Mouse (Mus musculus): ENCODE measurements around the gene P2ry2. TPM values are rescaled to one million over a fixed set of nuclear protein-coding genes. Genes with fewer than 3 reads are reported as not detected.
A peak's percentile ranks its signal among the peaks of the same experiment; 100 is the strongest.

The P2ry2 gene
- polyA plus RNA-seq (2014; fragmentation: Nextera tagmentation; extraction: Ambion mirVana), result 1.1 TPM in 1 of 2 replicates, not detected in the other

DNA sequence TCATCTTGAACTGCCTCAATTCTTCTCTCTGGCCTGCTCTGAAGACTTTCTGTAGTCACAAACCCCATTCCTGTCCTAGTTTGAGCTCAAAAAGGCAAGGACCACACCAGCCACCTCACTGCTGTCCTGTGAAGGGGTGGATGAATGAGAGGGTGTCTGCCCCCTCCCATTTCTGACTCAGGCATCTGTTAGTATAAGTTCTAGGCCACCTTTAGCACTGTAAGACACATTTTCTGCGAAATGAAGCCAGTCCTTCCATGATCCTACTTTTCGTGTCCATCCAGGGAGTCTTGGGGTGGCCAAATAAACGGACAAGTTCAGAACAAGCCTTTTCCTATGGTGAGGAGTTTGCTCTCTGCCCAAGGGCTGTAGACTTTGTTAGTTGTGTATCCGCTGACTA is at the start of gene P2ry2:
TSS of gene P2ry2 (minus strand) at position 326 of the 400 bp plus-strand sequence.
- H3K27ac ChIP-seq (ENCODE audit: low read depth, low read length), result no peak within 1 kb of the TSS
- H3K4me1 ChIP-seq (ENCODE audit: control insufficient read depth, insufficient read depth, low read length), result peaks cover 8% of the 10 kb centered on the region; the same call in 1 of the 2 replicates
- peak within 1 kb of the TSS; percentile 42 for H3K4me3 ChIP-seq (ENCODE audit: low read depth, low read length)
- H3K9ac ChIP-seq (replicated peaks; ENCODE audit: low read depth, low read length), result peak within 1 kb of the TSS; percentile 22
- 66% methylated on average over 4 of the region's 4 CpGs for WGBS
- H3K9me3 ChIP-seq (ENCODE audit: control insufficient read depth, low read length), result no peaks in the 10 kb centered on the region
- H3K4me2 ChIP-seq (ENCODE audit: low read depth, low read length), result peak within 1 kb of the TSS; percentile 95
- no peaks in the 10 kb centered on the region for H3K36me3 ChIP-seq (ENCODE audit: control insufficient read depth, insufficient read depth, low read length)
- H3K27me3 ChIP-seq (ENCODE audit: control insufficient read depth, insufficient read depth, low read length), result peaks cover 31% of the 10 kb centered on the region
- no peak for ATAC-seq (ENCODE audit: low read depth)

DNA sequence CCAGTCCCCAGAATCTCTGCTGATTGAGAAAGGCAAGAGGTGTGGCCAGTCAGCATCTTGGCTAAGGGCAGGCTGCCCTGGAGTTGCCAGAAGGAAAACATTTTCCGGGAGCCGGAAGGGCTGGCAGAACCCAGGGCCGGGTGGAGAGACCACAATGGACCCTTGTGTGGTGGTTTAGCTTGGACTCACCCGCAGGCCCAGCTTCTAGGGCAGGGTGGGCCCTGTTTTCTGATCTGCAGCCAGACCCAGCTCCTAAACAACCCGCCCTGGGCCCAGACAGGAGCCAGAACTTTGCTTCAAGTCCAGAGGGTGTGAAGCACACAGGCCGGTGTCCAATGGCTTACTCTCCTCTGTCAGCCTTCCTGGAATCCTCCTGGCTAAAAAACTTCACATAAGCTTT is 49.6 kb upstream of the P2ry2 start:
- ATAC-seq (ENCODE audit: low read depth), result no peak
- Histone ChIP-seq H3K27me3 (ENCODE audit: control insufficient read depth, insufficient read depth, low read length) (no peaks in the 10 kb centered on the region), H3K4me2 (ENCODE audit: low read depth, low read length) (no peak overlapping the region), H3K4me1 (ENCODE audit: control insufficient read depth, insufficient read depth, low read length) (no peaks in the 10 kb centered on the region), H3K36me3 (ENCODE audit: control insufficient read depth, insufficient read depth, low read length) (no peaks in the 10 kb centered on the region), H3K27ac (ENCODE audit: low read depth, low read length) (no peak overlapping the region), H3K9ac (replicated peaks; ENCODE audit: low read depth, low read length) (no peak overlapping the region), H3K9me3 (ENCODE audit: control insufficient read depth, low read length) (no peaks in the 10 kb centered on the region), H3K4me3 (ENCODE audit: low read depth, low read length) (no peak overlapping the region)
- 82% methylated on average over 6 of the region's 6 CpGs for WGBS

DNA sequence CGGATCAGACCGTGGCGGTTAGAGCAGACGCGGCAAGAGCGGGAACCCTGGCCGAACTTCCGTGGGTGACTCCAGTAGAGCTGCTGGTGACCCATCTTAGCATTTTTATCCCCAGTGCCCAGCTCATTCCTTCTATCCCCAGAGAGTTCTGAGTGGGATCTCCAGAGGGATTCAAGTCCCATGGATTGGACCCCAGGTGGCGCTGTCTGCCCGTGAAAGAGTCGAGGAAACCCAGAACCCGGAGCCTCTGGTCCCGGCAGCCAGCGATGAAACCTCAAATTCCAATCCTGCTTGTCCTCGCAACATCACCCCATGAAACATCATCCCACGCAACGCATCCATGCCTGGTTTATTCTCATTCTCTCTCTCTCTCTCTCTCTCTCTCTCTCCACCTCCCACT is 48.7 kb upstream of the P2ry2 start:
- H3K9ac ChIP-seq (replicated peaks; ENCODE audit: low read depth, low read length), result no peak overlapping the region
- peak; percentile 66; the same call in 1 of the 2 replicates for ATAC-seq (ENCODE audit: low read depth)
- no peaks in the 10 kb centered on the region for H3K4me1 ChIP-seq (ENCODE audit: control insufficient read depth, insufficient read depth, low read length)
- no peak overlapping the region for H3K27ac ChIP-seq (ENCODE audit: low read depth, low read length)
- no peak overlapping the region for H3K4me2 ChIP-seq (ENCODE audit: low read depth, low read length)
- no peaks in the 10 kb centered on the region for H3K36me3 ChIP-seq (ENCODE audit: control insufficient read depth, insufficient read depth, low read length)
- no peak overlapping the region for H3K4me3 ChIP-seq (ENCODE audit: low read depth, low read length)
- WGBS, result 11% methylated on average over 17 of the region's 17 CpGs
- H3K27me3 ChIP-seq (ENCODE audit: control insufficient read depth, insufficient read depth, low read length), result no peaks in the 10 kb centered on the region
- no peaks in the 10 kb centered on the region for H3K9me3 ChIP-seq (ENCODE audit: control insufficient read depth, low read length)

DNA sequence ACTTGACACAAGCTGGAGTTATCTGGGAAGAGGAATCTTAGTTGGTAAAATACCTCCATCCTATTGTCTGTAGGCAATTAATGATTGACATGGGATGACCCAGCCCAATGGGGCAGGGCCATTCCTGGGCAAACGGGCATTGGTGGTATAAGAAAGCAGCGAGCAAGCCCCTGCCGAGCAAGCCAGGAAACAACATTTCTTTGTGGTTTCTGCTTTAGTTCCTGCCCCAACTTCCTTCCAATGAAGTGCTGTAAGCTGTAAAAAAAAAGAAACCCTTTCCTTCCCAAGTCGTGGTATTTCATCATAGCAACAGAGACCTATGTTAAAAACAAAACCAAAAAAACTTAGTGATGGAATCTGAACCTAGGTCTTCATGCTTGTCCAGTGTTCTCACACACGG is 47.8 kb upstream of the P2ry2 start:
- no peak overlapping the region for H3K27ac ChIP-seq (ENCODE audit: low read depth, low read length)
- no peak overlapping the region for H3K4me2 ChIP-seq (ENCODE audit: low read depth, low read length)
- H3K36me3 ChIP-seq (ENCODE audit: control insufficient read depth, insufficient read depth, low read length), result no peaks in the 10 kb centered on the region
- no peak overlapping the region for H3K9ac ChIP-seq (replicated peaks; ENCODE audit: low read depth, low read length)
- ATAC-seq (ENCODE audit: low read depth), result no peak
- WGBS, result 75% methylated on average over 5 of the region's 5 CpGs
- H3K4me3 ChIP-seq (ENCODE audit: low read depth, low read length), result no peak overlapping the region
- no peaks in the 10 kb centered on the region for H3K4me1 ChIP-seq (ENCODE audit: control insufficient read depth, insufficient read depth, low read length)
- no peaks in the 10 kb centered on the region for H3K9me3 ChIP-seq (ENCODE audit: control insufficient read depth, low read length)
- H3K27me3 ChIP-seq (ENCODE audit: control insufficient read depth, insufficient read depth, low read length), result no peaks in the 10 kb centered on the region

DNA sequence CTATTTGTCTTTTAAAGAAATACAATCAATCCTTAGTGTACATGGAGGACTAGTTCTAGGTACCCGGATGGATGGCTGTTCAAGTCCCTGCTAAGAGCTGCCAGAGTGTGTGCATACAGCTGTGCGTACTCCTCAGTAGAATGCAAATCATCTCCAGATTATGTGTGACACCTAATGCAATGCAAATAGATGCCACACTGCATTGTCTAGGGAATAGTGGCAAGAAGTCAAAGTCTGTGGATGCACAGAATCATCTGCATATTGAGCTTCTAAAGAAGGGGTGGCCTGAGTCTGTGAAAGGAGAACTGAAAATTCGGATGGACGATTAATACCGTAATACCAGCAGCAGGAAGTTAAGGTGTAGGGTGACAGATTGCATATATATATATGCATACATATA is 46.5 kb upstream of the P2ry2 start:
- H3K9me3 ChIP-seq (ENCODE audit: control insufficient read depth, low read length), result no peaks in the 10 kb centered on the region
- no peak for ATAC-seq (ENCODE audit: low read depth)
- H3K4me3 ChIP-seq (ENCODE audit: low read depth, low read length), result no peak overlapping the region
- H3K36me3 ChIP-seq (ENCODE audit: control insufficient read depth, insufficient read depth, low read length), result no peaks in the 10 kb centered on the region
- no peak overlapping the region for H3K27ac ChIP-seq (ENCODE audit: low read depth, low read length)
- H3K4me2 ChIP-seq (ENCODE audit: low read depth, low read length), result no peak overlapping the region
- no peaks in the 10 kb centered on the region for H3K27me3 ChIP-seq (ENCODE audit: control insufficient read depth, insufficient read depth, low read length)
- 73% methylated on average over 5 of the region's 5 CpGs for WGBS
- no peak overlapping the region for H3K9ac ChIP-seq (replicated peaks; ENCODE audit: low read depth, low read length)
- no peaks in the 10 kb centered on the region for H3K4me1 ChIP-seq (ENCODE audit: control insufficient read depth, insufficient read depth, low read length)

DNA sequence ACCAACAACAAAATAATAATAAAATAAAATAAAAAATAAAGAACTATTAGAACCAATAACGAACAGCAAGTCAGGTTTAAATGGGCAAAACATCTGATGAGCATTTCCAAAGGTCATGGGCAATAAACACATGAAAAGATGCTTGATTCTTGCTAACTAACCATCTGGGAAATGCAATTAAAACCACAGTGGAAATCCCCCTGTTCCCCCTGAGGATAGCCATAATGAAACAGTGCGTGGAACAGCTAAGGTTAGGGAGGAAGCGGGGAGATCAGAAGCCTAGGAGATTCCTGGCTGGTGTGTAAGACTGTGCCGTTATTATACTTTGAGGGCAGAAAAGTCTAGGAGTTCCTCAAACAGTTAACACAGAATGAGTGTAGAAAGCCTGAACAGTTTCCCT is 44.6 kb upstream of the P2ry2 start:
- Histone ChIP-seq H3K36me3 (ENCODE audit: control insufficient read depth, insufficient read depth, low read length) (no peaks in the 10 kb centered on the region), H3K9me3 (ENCODE audit: control insufficient read depth, low read length) (no peaks in the 10 kb centered on the region), H3K27me3 (ENCODE audit: control insufficient read depth, insufficient read depth, low read length) (no peaks in the 10 kb centered on the region), H3K27ac (ENCODE audit: low read depth, low read length) (no peak overlapping the region), H3K9ac (replicated peaks; ENCODE audit: low read depth, low read length) (no peak overlapping the region), H3K4me3 (ENCODE audit: low read depth, low read length) (no peak overlapping the region), H3K4me1 (ENCODE audit: control insufficient read depth, insufficient read depth, low read length) (no peaks in the 10 kb centered on the region), H3K4me2 (ENCODE audit: low read depth, low read length) (no peak overlapping the region)
- 37% methylated on average over 4 of the region's 4 CpGs for WGBS
- ATAC-seq (ENCODE audit: low read depth), result no peak

DNA sequence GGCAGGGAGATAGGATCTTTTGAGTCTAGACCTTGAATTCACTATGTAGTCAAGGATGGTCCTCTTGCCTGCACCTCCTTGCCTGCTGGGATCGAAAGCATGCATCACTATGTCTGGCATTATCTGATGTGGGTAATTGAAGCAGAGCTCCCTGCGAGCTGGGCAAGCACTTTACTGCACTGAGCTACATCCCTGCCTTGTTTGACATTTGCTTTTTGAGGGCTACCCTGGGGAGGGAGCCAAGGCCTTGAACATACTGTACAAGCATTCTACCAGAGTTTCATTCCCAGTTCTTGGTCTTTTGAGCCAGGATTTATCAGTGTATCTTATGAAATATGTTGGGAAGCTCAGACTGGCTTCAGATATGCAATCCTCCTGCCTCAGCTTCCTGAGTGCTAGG is 40.5 kb upstream of the P2ry2 start:
- no peaks in the 10 kb centered on the region for H3K4me1 ChIP-seq (ENCODE audit: control insufficient read depth, insufficient read depth, low read length)
- H3K27ac ChIP-seq (ENCODE audit: low read depth, low read length), result no peak overlapping the region
- no peaks in the 10 kb centered on the region for H3K27me3 ChIP-seq (ENCODE audit: control insufficient read depth, insufficient read depth, low read length)
- no peaks in the 10 kb centered on the region for H3K9me3 ChIP-seq (ENCODE audit: control insufficient read depth, low read length)
- no peak overlapping the region for H3K4me3 ChIP-seq (ENCODE audit: low read depth, low read length)
- H3K4me2 ChIP-seq (ENCODE audit: low read depth, low read length), result no peak overlapping the region
- 67% methylated on average over 2 of the region's 2 CpGs for WGBS
- H3K36me3 ChIP-seq (ENCODE audit: control insufficient read depth, insufficient read depth, low read length), result no peaks in the 10 kb centered on the region
- ATAC-seq (ENCODE audit: low read depth), result no peak
- H3K9ac ChIP-seq (replicated peaks; ENCODE audit: low read depth, low read length), result no peak overlapping the region

DNA sequence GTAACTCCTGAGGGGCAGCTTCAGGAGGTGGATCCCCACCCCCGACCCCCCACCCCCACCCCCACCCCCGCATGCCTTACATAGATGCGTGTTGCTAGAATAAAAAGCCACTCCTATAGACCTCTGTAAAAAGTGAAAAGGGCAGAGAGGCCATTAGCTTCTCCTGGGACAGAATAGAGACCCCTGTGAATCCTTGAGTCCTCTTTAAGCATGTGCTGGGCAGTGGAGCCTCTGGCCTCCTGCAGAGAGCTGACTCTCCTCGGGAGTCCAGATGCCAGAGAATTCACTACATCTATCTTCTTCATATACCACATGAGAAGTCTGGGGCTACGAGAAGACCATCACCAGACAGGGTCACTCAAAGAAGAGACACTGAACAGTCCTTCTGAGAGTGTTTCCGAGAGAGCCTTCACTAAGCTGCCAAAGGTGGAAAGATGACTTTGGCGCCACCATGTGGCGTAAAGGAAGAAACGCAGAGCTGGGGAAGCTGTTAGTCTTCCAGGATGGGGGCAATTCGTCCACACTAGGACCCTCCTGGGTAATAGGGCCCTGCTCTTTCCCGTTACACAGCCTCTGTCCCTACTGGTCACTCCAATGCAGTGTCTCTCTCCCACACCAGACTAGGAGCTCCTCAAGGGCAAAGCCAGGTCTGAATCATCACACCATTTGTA is 39.0 kb upstream of the P2ry2 start:
- WGBS, result 19% methylated on average over 11 of the region's 11 CpGs

DNA sequence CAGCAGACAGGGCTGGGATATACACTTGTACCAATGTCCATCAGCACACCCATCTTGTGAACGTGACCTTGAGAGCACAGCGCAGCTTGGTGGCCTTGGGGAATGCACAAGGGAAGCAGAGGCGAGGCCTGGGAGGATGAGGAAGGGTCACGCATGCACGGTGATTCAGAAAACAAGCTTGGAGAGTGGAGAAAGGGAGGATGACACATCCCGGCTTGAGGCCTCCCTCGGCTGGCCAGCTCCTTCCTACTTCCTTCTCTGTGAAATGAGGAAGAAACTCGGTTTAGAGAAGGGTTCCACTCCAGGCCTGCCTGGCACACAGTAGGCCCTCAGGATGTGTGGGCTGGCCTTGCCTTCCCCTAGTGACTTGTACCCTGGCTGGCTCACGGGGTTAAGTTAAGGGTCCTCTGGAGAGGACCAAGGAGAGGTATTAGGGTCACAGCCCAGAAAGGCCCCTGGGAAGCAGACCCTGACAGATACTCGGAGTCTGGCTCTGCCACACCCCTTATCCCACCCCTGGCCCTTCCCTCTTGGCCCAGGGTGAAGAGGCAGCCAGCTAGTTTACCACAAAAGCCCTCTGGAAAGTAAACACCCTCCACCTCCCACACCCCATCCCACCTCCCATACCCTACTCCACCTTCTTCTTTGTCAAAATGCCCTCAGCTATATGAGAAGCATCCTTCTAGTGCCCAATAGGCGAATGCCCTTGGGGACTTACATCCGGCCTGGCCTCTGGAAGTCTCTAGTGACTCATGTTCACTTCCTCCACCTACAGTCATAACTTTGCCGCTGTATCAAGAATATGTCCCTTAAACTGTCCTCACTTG is 38.3 kb upstream of the P2ry2 start:
- no peak overlapping the region for H3K9ac ChIP-seq (replicated peaks; ENCODE audit: low read depth, low read length)
- WGBS, result 73% methylated on average over 13 of the region's 13 CpGs

More for the DNA sequence above, 39.0 kb upstream of the P2ry2 start:
- Histone ChIP-seq H3K9ac (replicated peaks; ENCODE audit: low read depth, low read length) (no peak overlapping the region), H3K36me3 (ENCODE audit: control insufficient read depth, insufficient read depth, low read length) (no peaks in the 10 kb centered on the region), H3K4me2 (ENCODE audit: low read depth, low read length) (no peak overlapping the region), H3K27me3 (ENCODE audit: control insufficient read depth, insufficient read depth, low read length) (no peaks in the 10 kb centered on the region), H3K9me3 (ENCODE audit: control insufficient read depth, low read length) (no peaks in the 10 kb centered on the region), H3K4me1 (ENCODE audit: control insufficient read depth, insufficient read depth, low read length) (no peaks in the 10 kb centered on the region), H3K4me3 (ENCODE audit: low read depth, low read length) (no peak overlapping the region), H3K27ac (ENCODE audit: low read depth, low read length) (no peak overlapping the region)
- ATAC-seq (ENCODE audit: low read depth), result peak; percentile 69; the same call in 1 of the 2 replicates

More for the DNA sequence above, 38.3 kb upstream of the P2ry2 start:
- Histone ChIP-seq H3K4me3 (ENCODE audit: low read depth, low read length) (no peak overlapping the region), H3K27me3 (ENCODE audit: control insufficient read depth, insufficient read depth, low read length) (no peaks in the 10 kb centered on the region), H3K27ac (ENCODE audit: low read depth, low read length) (no peak overlapping the region), H3K36me3 (ENCODE audit: control insufficient read depth, insufficient read depth, low read length) (no peaks in the 10 kb centered on the region), H3K4me2 (ENCODE audit: low read depth, low read length) (no peak overlapping the region), H3K9me3 (ENCODE audit: control insufficient read depth, low read length) (no peaks in the 10 kb centered on the region), H3K4me1 (ENCODE audit: control insufficient read depth, insufficient read depth, low read length) (no peaks in the 10 kb centered on the region)
- peak; percentile 34; the same call in 1 of the 2 replicates for ATAC-seq (ENCODE audit: low read depth)
